Mouse (Mus musculus) urinary bladder, postnatal 10 days (tissue): ENCODE data around the gene Tgfbr1.

Source experiments
- DNase-seq: peaks from one replicate; pipeline ENCODE4 v3.0.0; 2022; ENCODE audit warnings: low spot score

Gene Tgfbr1

DNA sequence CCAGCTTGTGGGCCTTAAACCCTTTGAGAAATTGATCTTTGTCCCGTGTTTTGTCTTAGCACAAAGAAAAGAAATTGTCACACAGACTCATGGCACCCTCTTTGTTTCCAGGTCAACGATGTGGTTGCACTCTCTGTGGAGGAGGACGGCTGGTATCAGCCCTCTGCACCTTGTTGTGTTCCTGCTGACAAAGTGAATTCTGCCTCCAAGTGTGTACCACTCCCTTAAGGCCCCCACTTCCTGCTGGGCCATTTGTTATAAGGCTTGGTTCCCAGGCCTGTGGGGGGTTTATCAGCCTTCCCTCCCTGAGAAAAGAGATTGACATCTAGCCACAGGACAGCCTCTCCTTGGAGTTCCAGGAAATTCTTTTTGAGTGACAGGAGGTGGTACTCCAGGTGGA lies 69.2 kb downstream of the Tgfbr1 start:
- DNase-seq: no peak

- DNase-seq: no peak
These were observed 69.9 kb downstream of the Tgfbr1 start for GRCm38 (mm10) chr4:47422946-47423345.

GRCm38 (mm10) chr4:47424376-47424775 lies 71.4 kb downstream of the Tgfbr1 start:
- DNase-seq: no peak

DNA sequence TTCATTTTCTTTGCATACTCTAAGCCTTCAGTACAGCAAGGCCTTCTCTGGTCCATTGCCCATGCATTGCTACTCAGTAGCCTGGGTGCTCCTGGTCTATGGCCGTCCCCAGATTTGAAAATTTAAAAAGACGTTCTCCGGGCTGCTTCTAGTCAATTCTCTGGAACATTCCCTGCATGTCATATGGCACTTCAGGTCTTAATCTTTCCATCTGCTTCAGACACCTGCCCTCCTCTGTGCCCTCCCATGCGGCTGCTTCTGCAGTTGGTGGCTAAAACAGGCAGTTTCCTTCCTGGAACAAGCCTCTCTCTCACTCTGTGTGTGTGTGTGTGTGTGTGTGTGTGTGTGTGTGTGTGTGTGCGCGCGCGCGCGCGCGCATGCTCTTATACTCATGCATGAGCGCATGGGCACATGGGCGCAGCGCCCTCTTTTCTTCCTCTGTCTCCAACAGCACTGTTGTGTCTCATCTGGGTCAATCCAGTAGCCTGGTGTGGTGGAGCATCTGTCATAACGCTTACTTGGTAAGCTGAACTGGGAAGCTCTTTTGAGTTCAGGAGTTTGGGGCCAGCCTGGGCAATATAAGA lies 72.3 kb downstream of the Tgfbr1 start:
- DNase-seq: no peak

- DNase-seq: no peak
These were observed 74.6 kb downstream of the Tgfbr1 start for GRCm38 (mm10) chr4:47427606-47428005.

DNA sequence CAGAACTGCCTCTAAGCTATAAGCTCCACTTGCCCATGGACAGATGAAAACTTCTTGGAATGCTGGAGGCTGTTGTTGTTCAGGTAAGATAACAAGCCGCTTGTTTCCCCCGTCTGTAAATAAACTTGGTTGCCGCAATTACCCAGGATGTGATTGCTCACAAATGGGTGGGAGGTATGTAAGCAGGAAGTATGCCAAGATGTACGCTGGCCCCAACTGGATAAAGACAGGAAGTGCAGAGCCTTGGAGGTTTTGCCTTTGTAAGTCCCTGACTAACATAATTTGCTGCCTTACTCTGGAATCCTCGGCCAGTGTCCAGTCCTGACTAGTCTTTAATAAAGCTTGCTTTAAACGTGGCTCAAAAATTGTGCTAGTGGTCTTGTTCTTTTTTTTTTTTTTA lies 77.5 kb downstream of the Tgfbr1 start:
- no peak for DNase-seq

GRCm38 (mm10) chr4:47431081-47431480 lies 78.1 kb downstream of the Tgfbr1 start:
- DNase-seq: no peak

GRCm38 (mm10) chr4:47432766-47433165 lies 79.7 kb downstream of the Tgfbr1 start:
- no peak for DNase-seq

DNA sequence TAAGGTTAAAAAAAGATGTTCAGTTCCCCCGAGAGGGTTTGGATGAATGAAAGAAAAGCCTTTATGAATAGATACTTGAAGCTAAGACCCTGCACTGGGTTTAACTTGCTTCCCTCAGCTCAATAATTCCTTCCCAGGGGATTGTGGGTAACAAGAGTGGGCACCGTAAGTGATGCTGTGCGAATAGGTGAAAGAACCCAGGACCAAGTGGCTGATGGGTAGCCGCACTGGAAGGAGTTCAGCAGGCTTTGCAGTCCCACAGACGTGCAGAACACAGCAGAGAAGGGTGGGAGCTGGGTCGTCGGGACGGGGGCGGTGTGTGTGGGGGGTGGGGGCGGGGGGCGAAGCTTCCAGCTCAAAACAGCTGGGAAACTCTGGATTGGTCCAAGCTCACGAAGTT lies 82.1 kb downstream of the Tgfbr1 start:
- DNase-seq: no peak

DNA sequence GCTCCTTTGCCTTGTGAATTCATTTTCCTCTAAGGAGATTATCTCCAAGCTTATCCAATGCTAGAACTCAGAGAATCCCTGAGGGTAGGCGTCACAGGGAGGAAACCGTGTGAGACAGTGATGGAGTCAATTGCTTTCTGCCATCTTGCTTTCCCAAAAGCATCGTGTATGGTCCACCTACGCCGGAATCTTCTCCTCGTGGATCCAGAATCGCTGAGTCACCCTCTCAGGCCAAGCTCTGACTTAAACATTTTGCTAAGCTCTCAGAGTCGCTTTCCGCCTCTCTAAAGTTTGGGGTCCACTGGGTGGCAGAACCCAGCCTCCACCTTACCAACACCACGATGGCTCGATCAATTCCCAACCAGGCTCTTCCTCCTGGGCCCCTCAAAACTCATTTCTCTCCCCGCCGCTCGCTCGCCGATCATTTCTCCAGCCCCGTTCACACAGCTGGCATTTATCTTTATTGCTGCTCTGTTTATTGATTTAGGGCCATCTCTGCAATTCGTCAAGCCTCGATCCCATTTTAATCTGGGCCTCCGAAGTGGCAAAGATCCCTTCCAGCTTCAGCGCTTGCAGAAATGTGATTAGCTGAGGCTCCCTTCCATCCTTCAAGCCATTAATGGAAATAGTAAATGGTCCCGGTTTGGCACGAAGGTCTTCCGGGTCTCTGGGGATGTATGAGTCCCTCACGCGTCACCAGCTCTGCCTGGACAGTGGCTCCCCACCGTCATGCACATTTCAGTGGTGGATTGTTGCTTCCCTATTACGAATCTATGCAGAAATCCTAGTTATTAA lies 82.7 kb downstream of the Tgfbr1 start:
- DNase-seq: no peak

DNA sequence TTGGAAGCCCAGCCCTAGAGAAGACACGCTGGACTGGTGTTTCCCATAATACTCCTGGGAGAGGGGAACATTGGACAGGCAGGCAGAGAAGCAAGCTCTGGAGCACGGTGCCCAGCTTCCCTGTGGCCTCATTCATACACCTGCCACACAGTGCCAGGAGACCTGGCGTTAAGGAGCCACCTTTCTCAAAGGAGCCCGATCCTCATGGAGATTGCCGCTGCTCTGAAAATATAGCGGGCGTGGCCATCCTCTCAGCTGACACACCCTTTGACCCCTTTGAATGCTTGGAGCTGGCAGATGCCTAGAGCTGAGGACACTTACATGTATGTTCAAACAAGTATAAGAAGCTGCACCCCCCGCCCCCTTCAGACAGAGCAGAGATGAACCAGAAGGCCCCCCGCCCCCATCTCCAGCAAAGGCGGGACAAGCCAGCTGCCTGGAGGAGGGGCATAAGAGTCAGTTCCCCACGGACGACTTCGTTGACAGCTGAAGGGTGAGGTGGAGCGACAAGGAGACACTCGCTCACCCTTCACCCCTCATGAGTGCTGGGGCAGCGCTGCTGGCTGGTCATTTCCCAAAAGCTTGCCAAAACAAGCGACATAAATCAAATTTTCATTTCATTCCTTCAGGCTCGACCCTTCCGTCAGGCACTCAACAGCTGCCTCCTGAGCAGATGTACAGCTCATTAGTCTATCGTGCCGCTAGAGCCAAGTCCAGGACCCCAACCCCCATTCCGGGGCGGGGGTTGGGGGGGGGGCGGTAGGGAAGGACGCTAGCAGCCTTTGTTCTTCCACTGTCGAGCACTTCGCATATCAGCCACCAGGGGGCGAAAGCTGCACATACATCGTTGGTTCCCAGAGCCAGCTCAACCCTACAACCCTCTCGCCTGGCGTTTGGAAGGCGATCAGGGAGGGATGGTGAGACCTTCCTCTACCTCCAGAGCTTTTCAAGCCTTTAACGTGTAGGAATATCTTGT lies 84.6 kb downstream of the Tgfbr1 start:
- DNase-seq: peak; percentile 67

GRCm38 (mm10) chr4:47438956-47439355 lies 85.9 kb downstream of the Tgfbr1 start:
- DNase-seq: no peak

GRCm38 (mm10) chr4:47440951-47441350 lies 87.9 kb downstream of the Tgfbr1 start:
- DNase-seq: no peak

GRCm38 (mm10) chr4:47448526-47448925 lies 95.5 kb downstream of the Tgfbr1 start:
- no peak for DNase-seq

DNA sequence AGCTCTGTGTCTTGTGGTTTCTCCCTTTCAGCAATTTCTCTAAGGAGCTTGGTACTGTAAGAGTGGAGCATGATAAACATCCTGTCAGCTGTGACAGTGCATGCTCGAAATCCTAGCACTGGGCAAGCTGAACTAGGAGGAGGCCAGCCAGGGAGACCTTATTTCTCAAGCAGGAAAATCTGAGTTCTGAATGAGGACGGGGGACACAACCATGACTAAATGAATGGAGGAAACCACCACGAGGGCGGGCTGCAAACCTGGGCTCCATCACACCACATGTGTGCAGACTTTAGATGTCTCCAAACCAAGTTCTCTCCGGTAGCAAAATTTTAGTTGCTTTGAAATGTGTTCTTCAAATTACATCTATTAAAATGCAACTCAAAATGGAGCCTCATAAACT lies 96.1 kb downstream of the Tgfbr1 start:
- no peak for DNase-seq

GRCm38 (mm10) chr4:47449586-47450522 lies 96.8 kb downstream of the Tgfbr1 start:
- DNase-seq: no peak
